Mouse (Mus musculus) fibroblast of lung, adult 2 months (primary cell): ENCODE results near the gene Clpb.
"Not testable (repeated sequence)": the region's sequence is repeated elsewhere in the genome, so short reads cannot be mapped to it uniquely, and the experiment has no call there.

ENCODE experiments used
- DNase-seq: peaks from one replicate; pipeline ENCODE4 v3.0.0-alpha.2; 2011; ENCODE audit warnings: low read depth

Gene Clpb

GRCm38 (mm10) chr7:101663514-101664159 is at the start of gene Clpb:
Clpb (plus strand) TSS chr7:101663633.
- DNase-seq, result peak; percentile 97

GRCm38 (mm10) chr7:101615406-101615805 is 48.0 kb upstream of the Clpb start:
- DNase-seq, result no peak

DNA sequence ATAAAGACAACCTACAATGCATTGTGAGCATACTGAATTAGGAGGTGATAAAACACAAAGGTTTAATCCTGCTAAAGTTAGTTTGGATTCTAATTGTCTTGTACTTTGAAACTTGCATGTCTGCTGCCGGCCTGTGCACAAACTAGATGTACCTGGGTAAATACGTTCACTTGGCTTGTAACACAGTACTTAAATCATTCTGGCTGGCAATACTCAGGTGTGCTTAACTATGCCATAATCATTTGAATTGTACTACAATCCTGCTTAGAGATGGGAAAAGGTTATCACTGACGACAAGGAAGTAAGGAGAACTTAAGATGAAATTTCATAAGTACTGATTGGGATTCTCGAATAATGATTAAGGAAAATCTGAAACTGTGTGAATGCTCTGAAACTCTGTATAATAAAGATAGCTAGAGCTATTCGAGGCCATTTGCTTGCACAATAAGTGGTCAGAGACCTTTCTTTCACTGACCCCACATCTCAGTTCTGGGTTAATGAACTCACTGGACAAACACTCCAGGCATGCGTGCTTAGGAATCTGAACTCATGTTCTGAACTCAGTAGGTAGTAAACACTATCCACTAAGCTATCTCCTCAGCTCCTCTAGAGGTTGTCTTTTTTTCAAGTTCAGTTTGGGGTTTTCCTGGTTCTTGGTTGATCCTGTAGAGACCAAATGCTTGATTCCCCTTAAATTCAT is 47.1 kb upstream of the Clpb start:
- DNase-seq, result no peak

- DNase-seq, result no peak
Measured at GRCm38 (mm10) chr7:101617438-101618165, 45.8 kb upstream of the Clpb start.

DNA sequence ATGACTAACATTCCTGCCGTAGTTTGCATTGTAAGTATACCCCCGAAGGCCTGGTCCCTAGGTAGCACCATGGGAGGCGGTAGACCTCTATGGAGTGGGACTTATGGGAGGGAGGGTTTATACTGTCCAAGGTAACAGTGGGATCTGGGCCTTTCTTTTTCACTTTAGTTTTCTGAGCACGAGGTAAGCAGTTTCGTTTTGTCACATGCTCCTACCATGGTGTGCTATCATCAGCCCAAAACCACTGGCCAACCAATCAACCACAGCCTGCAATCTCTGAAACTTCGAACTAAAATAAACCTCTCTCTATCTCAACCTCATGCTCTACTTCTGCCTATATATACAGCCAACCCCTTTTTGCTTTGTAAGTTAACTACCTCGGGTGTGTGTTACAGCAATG is 45.2 kb upstream of the Clpb start:
- no peak for DNase-seq

GRCm38 (mm10) chr7:101620373-101620772 is 43.1 kb upstream of the Clpb start:
- DNase-seq, result no peak

DNA sequence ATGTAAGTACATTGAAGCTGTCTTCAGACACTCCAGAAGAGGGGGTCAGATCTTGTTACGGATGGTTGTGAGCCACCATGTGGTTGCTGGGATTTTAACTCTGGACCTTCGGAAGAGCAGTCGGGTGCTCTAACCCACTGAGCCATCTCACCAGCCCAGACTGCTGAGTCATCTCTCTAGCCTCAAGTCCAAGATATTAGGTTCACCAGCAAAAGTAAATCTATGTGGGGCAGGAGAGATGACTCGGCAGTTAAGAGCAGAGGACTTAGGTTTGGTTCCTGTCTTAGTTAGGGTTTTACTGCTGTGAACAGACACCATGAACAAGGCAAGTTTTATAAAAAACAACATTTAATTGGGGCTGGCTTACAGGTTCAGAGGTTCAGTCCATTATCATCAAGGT is 41.6 kb upstream of the Clpb start:
- not testable (repeated sequence) for DNase-seq

GRCm38 (mm10) chr7:101624283-101624682 is 39.1 kb upstream of the Clpb start:
- DNase-seq, result no peak

GRCm38 (mm10) chr7:101627166-101627565 is 36.3 kb upstream of the Clpb start:
- DNase-seq, result not testable (repeated sequence)

DNA sequence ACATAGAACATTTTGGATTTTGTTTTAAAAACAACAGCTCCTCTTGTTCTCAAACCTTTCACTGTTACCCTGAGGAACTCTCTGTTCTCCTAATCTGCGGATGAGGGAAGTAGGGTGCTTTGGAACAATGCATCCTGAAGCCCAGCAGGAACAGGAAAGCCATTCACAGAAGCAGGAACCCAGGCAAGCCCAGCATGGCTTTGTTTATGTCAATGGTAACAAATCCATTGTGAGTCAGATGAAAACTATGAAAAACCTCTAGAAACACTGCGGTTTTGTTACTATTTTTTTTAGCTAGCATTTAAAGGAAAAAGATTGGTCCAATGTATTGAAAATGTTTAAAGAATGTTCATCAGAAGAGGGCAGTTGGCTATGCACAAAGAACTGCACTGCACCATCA is 35.0 kb upstream of the Clpb start:
- no peak for DNase-seq

DNA sequence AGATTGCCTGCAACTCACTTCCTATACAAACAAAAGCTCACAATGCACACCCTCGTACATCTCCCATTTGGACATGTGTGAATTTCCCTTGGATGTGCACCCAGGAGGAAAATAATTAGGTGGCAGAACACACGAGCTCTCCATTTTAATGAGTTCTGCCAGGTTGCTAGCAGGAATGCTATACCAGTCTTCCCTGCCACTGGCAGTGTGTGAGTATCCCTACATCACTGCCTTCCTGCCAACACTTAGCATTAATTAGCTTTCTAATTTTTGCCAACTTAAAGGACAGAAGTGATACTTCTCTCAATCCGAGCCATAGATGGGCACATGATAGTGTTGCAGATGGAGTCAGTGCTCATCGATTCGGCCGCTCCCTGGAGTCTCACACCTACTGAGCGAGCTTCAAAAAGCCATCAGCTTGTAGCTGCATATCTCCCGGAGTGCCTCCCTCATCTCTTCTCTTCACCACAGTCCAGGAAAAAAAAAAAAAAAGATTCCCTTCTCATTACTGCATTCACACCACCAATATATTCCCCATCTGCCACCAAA is 29.7 kb upstream of the Clpb start:
- no peak for DNase-seq

GRCm38 (mm10) chr7:101634513-101634912 is 28.9 kb upstream of the Clpb start:
- DNase-seq, result no peak

DNA sequence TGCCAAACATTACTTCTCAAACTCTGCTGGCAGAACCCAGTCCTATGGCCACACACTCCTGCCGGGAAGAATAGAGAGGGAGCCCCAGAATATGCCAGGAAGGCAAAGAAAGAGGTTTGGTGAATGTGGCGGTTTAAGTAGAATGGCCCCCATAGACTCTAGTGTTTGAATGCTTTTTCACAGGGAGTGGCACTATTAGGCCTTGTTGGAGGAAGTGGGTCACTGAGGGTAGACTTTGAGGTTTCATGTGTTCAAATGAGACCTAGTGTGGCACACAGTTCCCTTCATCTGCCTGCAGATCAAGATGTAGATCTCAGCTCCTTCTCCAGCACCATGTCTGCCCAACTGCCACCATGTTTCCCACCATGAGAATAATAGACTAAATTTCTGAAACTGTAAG is 27.4 kb upstream of the Clpb start:
- no peak for DNase-seq

GRCm38 (mm10) chr7:101643879-101644278 is 19.6 kb upstream of the Clpb start:
- DNase-seq, result no peak

DNA sequence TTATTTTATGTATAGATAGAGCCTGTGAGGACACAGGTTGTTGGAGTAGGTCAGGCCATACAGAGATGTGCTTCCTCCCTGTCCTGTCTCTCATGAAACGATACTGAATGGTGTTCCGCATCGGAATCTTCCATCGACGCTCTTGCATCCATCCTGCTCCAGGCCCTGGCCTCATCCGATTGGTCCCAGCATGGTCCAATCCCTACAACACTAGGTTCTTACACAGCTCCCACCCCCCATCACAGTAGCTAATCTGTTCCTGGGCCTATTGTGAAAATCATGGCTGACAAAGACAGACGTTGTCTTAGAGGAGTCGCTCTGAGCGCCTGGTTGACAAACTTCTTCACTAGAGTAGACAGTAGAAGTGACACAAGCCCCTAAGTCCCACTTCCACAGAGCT is 13.7 kb upstream of the Clpb start:
- no peak for DNase-seq

- no peak for DNase-seq
Measured at GRCm38 (mm10) chr7:101650565-101650964, 12.9 kb upstream of the Clpb start.

DNA sequence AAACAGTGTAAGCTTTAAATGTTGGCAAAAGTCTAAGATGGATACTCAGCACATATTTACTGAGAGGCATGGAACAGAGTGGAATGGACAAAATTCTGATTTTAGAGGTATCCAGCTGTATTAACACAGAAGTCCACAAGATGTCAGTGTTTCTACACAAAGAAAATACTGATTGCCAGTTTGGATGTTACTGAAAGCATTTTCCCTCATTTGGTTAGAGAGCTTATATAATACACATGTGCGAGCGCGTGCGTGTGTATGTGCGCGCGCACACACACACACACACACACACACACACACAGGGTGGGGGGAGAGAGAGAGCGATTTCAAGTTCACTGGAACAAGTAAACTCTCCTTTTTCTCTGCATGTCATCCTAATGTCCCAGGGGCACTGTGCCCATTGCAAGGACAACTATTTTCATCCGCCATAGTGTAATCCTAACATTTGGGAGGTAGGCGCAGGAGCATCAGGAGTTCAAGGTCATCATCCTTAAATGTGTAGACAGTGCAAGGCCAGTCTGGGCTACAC is 9.7 kb upstream of the Clpb start:
- DNase-seq, result no peak

DNA sequence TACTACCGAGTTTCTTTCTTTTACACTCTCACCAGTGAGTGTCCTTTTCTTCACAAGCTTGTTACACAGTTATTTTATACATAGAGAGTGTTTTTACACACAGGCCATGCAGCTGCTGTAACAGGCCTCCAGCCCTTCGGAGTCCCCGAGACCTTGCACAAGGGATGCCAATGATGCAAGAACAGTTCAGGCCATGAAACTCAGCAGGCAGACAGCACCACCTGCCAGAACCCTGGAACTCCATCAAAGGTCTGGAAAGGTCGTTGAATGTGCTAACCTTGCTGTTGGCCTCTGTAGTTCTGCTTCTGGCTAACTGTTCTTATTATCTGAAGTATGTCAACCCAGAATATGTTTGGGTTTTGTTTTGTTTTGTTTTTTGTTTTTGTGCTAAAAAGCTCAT is 8.5 kb upstream of the Clpb start:
- DNase-seq, result no peak

GRCm38 (mm10) chr7:101662006-101662405 is 1.4 kb upstream of the Clpb start:
- DNase-seq, result no peak

DNA sequence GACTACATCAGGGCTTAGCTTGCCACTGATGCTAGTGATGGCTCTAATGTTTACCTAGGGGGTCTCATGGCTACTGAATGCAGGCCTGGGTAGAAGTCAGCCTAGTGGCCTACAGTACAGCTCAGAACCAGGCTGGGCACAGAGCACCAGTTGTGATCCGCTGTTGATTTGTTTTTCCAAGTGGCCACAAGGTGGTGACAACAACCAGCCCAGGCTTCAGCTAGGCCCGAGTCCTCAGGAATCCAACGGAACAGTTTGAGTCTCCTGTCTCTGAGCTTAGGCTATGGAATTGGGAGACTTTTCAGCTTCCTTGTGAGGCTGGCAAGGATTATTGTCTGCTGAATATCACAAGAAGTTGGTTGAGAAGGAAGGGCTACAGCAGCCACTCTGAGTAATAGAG is 3.1 kb downstream of the Clpb start:
- DNase-seq, result peak; percentile 54

- DNase-seq, result no peak
Measured at GRCm38 (mm10) chr7:101671601-101672280, 8.3 kb downstream of the Clpb start.

DNA sequence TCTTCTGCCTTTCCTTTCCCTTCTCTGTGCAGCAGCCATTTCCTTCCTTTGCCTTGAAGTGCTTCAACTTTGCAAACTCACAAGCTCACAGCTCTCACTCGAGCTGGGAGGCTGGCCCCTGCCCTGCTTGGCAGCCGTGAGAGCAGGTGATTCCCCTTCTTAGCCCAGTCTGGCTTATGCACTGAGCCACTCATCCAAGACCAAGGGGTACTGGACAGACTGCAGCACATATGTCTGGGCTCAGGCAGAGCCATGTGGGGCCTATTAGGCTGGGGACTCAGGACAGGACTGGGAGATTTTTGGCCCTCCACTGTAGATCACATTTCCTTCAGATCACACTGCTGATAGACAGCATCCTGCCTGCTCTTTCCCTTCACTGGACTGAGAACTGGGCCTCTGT is 10.1 kb downstream of the Clpb start:
- no peak for DNase-seq
